Mouse (Mus musculus): ENCODE measurements around the gene Tmco4. TPM values are rescaled to one million over a fixed set of nuclear protein-coding genes. Genes with fewer than 3 reads are reported as not detected.

Tmco4 gene
- polyA plus RNA-seq, 1 experiment = 3.4 TPM

GRCm38 (mm10) chr4:139096201-139096600 lies 123.5 kb downstream of the Tmco4 start:
- H3K27me3 ChIP-seq (ENCODE audit: control insufficient read depth, insufficient read depth, low read length) = no peaks in the 10 kb centered on the region; the same call in 1 of the 2 replicates
- no peak overlapping the region for H3K4me3 ChIP-seq (ENCODE audit: control insufficient read depth, low read depth, low read length)
- TF ChIP-seq POLR2A (IDR thresholded peaks at IDR 0.05; ENCODE audit: control insufficient read depth, low read depth, low read length) = no peak
- TF ChIP-seq CTCF (IDR thresholded peaks at IDR 0.05; ENCODE audit: control insufficient read depth, insufficient read depth, insufficient replicate concordance, low read depth, low read length) = no peak
- no peaks in the 10 kb centered on the region for H3K36me3 ChIP-seq (ENCODE audit: control insufficient read depth, insufficient read depth, low read length)
- H3K27ac ChIP-seq (ENCODE audit: control insufficient read depth, insufficient read depth, low read depth, low read length) = no peak overlapping the region
- peaks cover 11% of the 10 kb centered on the region; the same call in 1 of the 2 replicates for H3K4me1 ChIP-seq (ENCODE audit: control insufficient read depth, insufficient read depth, low read length)

GRCm38 (mm10) chr4:139100326-139100725 lies 127.6 kb downstream of the Tmco4 start:
- H3K4me1 ChIP-seq (ENCODE audit: control insufficient read depth, insufficient read depth, low read length) = 0 out of 2 replicates have a peak, but pooled peaks cover 2% of the 10 kb centered on the region
- H3K36me3 ChIP-seq (ENCODE audit: control insufficient read depth, insufficient read depth, low read length) = peaks cover 2% of the 10 kb centered on the region; the same call in 1 of the 2 replicates
- no peak overlapping the region for H3K4me3 ChIP-seq (ENCODE audit: control insufficient read depth, low read depth, low read length)
- TF ChIP-seq POLR2A (IDR thresholded peaks at IDR 0.05; ENCODE audit: control insufficient read depth, low read depth, low read length) (no peak), CTCF (IDR thresholded peaks at IDR 0.05; ENCODE audit: control insufficient read depth, insufficient read depth, insufficient replicate concordance, low read depth, low read length) (no peak)
- no peak overlapping the region for H3K27ac ChIP-seq (ENCODE audit: control insufficient read depth, insufficient read depth, low read depth, low read length)
- H3K27me3 ChIP-seq (ENCODE audit: control insufficient read depth, insufficient read depth, low read length) = no peaks in the 10 kb centered on the region

GRCm38 (mm10) chr4:139101546-139101945 lies 128.9 kb downstream of the Tmco4 start:
- H3K36me3 ChIP-seq (ENCODE audit: control insufficient read depth, insufficient read depth, low read length) = peaks cover 2% of the 10 kb centered on the region; the same call in 1 of the 2 replicates
- H3K4me1 ChIP-seq (ENCODE audit: control insufficient read depth, insufficient read depth, low read length) = no peaks in the 10 kb centered on the region
- H3K27ac ChIP-seq (ENCODE audit: control insufficient read depth, insufficient read depth, low read depth, low read length) = no peak overlapping the region
- no peak overlapping the region for H3K4me3 ChIP-seq (ENCODE audit: control insufficient read depth, low read depth, low read length)
- no peaks in the 10 kb centered on the region for H3K27me3 ChIP-seq (ENCODE audit: control insufficient read depth, insufficient read depth, low read length)
- TF ChIP-seq POLR2A (IDR thresholded peaks at IDR 0.05; ENCODE audit: control insufficient read depth, low read depth, low read length) = no peak
- no peak for TF ChIP-seq CTCF (IDR thresholded peaks at IDR 0.05; ENCODE audit: control insufficient read depth, insufficient read depth, insufficient replicate concordance, low read depth, low read length)

GRCm38 (mm10) chr4:139105453-139105852 lies 132.8 kb downstream of the Tmco4 start:
- TF ChIP-seq POLR2A (IDR thresholded peaks at IDR 0.05; ENCODE audit: control insufficient read depth, low read depth, low read length) (no peak), CTCF (IDR thresholded peaks at IDR 0.05; ENCODE audit: control insufficient read depth, insufficient read depth, insufficient replicate concordance, low read depth, low read length) (no peak)
- H3K27me3 ChIP-seq (ENCODE audit: control insufficient read depth, insufficient read depth, low read length) = no peaks in the 10 kb centered on the region
- H3K4me3 ChIP-seq (ENCODE audit: control insufficient read depth, low read depth, low read length) = no peak overlapping the region
- H3K4me1 ChIP-seq (ENCODE audit: control insufficient read depth, insufficient read depth, low read length) = no peaks in the 10 kb centered on the region
- H3K27ac ChIP-seq (ENCODE audit: control insufficient read depth, insufficient read depth, low read depth, low read length) = no peak overlapping the region
- peaks cover 2% of the 10 kb centered on the region; the same call in 1 of the 2 replicates for H3K36me3 ChIP-seq (ENCODE audit: control insufficient read depth, insufficient read depth, low read length)

Other genes starting within 250 kb of the Tmco4 start
- 148 and 161 TPM in 2 replicates for gene Pla2g2c, start 248.1 kb upstream of the Tmco4 start, polyA plus RNA-seq (2012; rRNA removed)
- 371 and 394 TPM in 2 replicates for gene Ubxn10, start 235.7 kb upstream of the Tmco4 start, polyA plus RNA-seq (2012; rRNA removed)
- gene Pla2g2f, start 215.3 kb upstream of the Tmco4 start, polyA plus RNA-seq (2012; rRNA removed) = not detected in 2 replicates
- 0.36 and 0.38 TPM in 2 replicates for gene Pla2g2d, start 197.2 kb upstream of the Tmco4 start, polyA plus RNA-seq (2012; rRNA removed)
- 10.3 and 14.3 TPM in 2 replicates for gene Pla2g5, start 109.4 kb upstream of the Tmco4 start, polyA plus RNA-seq (2012; rRNA removed)
- not detected in 2 replicates for gene Gm13030, start 98.9 kb upstream of the Tmco4 start, polyA plus RNA-seq (2012; rRNA removed)
- gene Pla2g2e, start 94.9 kb upstream of the Tmco4 start, polyA plus RNA-seq (2012; rRNA removed) = 0.19 TPM in 1 of 2 replicates, not detected in the other
- 74.6 and 80.0 TPM in 2 replicates for gene Otud3, start 58.9 kb upstream of the Tmco4 start, polyA plus RNA-seq (2012; rRNA removed)
- gene Rnf186, start 5.8 kb upstream of the Tmco4 start, polyA plus RNA-seq (2012; rRNA removed) = 0.46 TPM in 1 of 2 replicates, not detected in the other
- 0.15 and 0.17 TPM in 2 replicates for gene Htr6, start 102.7 kb downstream of the Tmco4 start, polyA plus RNA-seq (2012; rRNA removed)
- 5.4 and 10.1 TPM in 2 replicates for gene Nbl1, start 120.1 kb downstream of the Tmco4 start, polyA plus RNA-seq (2012; rRNA removed)
- gene Minos1, start 158.2 kb downstream of the Tmco4 start, polyA plus RNA-seq (2012; rRNA removed) = 145 and 152 TPM in 2 replicates
- 286 and 311 TPM in 2 replicates for gene Capzb, start 220.0 kb downstream of the Tmco4 start, polyA plus RNA-seq (2012; rRNA removed)

Measured in testis, adult 2 months (tissue).